Mouse (Mus musculus): ENCODE results near the gene Kirrel3. TPM values are rescaled to one million over a fixed set of nuclear protein-coding genes. Genes with fewer than 3 reads are reported as not detected.

The Kirrel3 gene
- polyA plus RNA-seq, 1 experiment from 2014 or later: 11.4 TPM

GRCm38 (mm10) chr9:34954212-34954611 lies 468.5 kb downstream of the Kirrel3 start:
- no peak overlapping the region for H3K9ac ChIP-seq
- H3K36me3 ChIP-seq (replicated peaks): no peaks in the 10 kb centered on the region
- H3K9me3 ChIP-seq: no peaks in the 10 kb centered on the region
- H3K27me3 ChIP-seq: peaks cover 18% of the 10 kb centered on the region; the same call in 1 of the 2 replicates
- WGBS: 58% methylated on average over 5 of the region's 5 CpGs
- H3K4me2 ChIP-seq: no peak overlapping the region
- peak; percentile 45; the same call in 1 of the 2 replicates for ATAC-seq (ENCODE audit: low FRiP score)
- H3K4me3 ChIP-seq (replicated peaks): no peak overlapping the region
- peaks cover 5% of the 10 kb centered on the region; the same call in 1 of the 2 replicates for H3K4me1 ChIP-seq
- no peak overlapping the region for H3K27ac ChIP-seq

- Histone ChIP-seq H3K4me2 (no peak overlapping the region), H3K4me1 (peaks cover 5% of the 10 kb centered on the region; the same call in 1 of the 2 replicates), H3K9ac (no peak overlapping the region), H3K27me3 (peaks cover 31% of the 10 kb centered on the region), H3K36me3 (replicated peaks) (no peaks in the 10 kb centered on the region), H3K27ac (no peak overlapping the region), H3K9me3 (no peaks in the 10 kb centered on the region), H3K4me3 (replicated peaks) (no peak overlapping the region)
- ATAC-seq (ENCODE audit: low FRiP score): no peak
- 78% methylated on average over 3 of the region's 3 CpGs for WGBS
Observed at GRCm38 (mm10) chr9:34956512-34956911, 470.8 kb downstream of the Kirrel3 start.

GRCm38 (mm10) chr9:34957691-34958090 lies 472.0 kb downstream of the Kirrel3 start:
- no peak overlapping the region for H3K9ac ChIP-seq
- peaks cover 3% of the 10 kb centered on the region; the same call in 1 of the 2 replicates for H3K4me1 ChIP-seq
- H3K9me3 ChIP-seq: no peaks in the 10 kb centered on the region
- no peak overlapping the region for H3K4me3 ChIP-seq (replicated peaks)
- no peak overlapping the region for H3K4me2 ChIP-seq
- no peak for ATAC-seq (ENCODE audit: low FRiP score)
- WGBS: 78% methylated on average over 6 of the region's 6 CpGs
- no peaks in the 10 kb centered on the region for H3K36me3 ChIP-seq (replicated peaks)
- H3K27me3 ChIP-seq: peaks cover 35% of the 10 kb centered on the region
- no peak overlapping the region for H3K27ac ChIP-seq

DNA sequence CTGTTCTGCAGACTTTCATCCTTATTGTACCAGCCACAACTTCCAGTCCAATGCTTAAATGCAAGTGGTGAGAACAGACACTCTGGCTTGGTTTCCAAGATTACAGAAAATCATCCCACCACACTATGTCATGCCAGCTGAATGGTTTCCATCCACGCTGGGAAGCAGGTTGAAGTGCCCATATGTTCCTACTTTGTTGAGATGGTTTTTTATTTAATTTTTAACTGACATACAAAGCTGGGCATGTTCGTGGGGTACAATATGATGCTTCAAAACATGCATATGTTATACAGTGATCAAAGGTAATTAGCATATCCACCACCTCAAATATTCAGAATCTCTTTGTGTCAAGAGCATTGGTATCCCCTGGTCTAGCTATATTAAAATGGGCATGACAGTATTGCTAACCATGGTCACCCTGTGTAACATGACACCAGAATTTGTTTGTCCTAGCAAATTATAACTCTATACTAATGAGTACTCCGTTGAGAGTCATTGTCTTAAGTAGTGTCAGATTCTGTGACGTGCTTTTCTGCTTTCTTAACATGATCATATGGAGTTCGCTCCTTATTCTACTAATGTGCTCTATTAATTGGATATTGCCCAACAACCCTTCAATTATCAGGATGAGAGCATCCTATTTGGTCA lies 472.6 kb downstream of the Kirrel3 start:
- H3K9me3 ChIP-seq: no peaks in the 10 kb centered on the region
- H3K9ac ChIP-seq: no peak overlapping the region
- peaks cover 41% of the 10 kb centered on the region for H3K27me3 ChIP-seq
- WGBS: 74% methylated on average over 5 of the region's 5 CpGs
- no peaks in the 10 kb centered on the region for H3K36me3 ChIP-seq (replicated peaks)
- H3K4me1 ChIP-seq: no peaks in the 10 kb centered on the region; the same call in 1 of the 2 replicates
- ATAC-seq (ENCODE audit: low FRiP score): no peak
- H3K27ac ChIP-seq: no peak overlapping the region
- no peak overlapping the region for H3K4me2 ChIP-seq
- H3K4me3 ChIP-seq (replicated peaks): no peak overlapping the region

DNA sequence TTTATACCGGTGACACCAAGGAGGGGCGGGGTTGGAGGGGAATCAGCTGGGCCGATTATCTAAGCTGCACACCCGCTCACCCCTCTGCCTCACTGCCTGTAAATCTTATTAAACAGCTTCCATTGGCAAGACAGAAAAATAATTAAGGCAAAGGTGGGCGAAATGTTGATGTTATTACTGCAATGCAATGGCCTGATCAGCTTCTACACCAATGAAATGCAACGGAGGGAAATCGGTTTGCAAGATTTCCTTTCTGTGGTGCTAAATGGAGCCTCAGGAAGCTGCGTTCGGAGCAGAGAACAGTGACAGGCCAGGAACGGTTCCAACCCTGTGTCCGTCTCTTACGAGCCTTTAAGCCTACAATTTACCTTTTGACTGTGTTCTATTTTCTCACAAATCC lies 475.0 kb downstream of the Kirrel3 start:
- H3K27ac ChIP-seq: no peak overlapping the region
- no peak overlapping the region for H3K4me3 ChIP-seq (replicated peaks)
- peaks cover 45% of the 10 kb centered on the region for H3K27me3 ChIP-seq
- no peak for ATAC-seq (ENCODE audit: low FRiP score)
- no peaks in the 10 kb centered on the region for H3K9me3 ChIP-seq
- H3K4me2 ChIP-seq: no peak overlapping the region
- peaks cover 21% of the 10 kb centered on the region for H3K4me1 ChIP-seq
- no peaks in the 10 kb centered on the region for H3K36me3 ChIP-seq (replicated peaks)
- WGBS: 73% methylated on average over 12 of the region's 12 CpGs
- H3K9ac ChIP-seq: no peak overlapping the region

DNA sequence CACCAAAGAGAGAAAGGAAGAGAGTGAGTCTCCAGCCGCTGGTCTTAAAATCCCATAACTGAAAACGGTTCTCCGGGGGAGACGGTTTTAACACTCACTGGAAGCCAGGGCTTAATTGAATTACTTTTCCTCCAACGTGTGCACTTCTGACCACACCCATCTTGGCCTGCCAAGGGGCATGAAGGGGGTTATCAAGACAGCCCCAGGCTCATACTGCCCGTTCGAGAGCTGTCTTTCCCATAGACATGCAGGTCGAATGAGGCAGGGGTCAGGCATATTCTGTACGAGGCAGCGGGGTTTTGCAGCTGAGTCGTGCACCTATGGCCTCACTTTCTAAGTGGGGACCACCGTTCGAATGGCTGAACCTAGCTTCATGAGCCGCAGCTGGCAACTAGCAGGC lies 475.5 kb downstream of the Kirrel3 start:
- no peak overlapping the region for H3K27ac ChIP-seq
- no peaks in the 10 kb centered on the region for H3K36me3 ChIP-seq (replicated peaks)
- 73% methylated on average over 14 of the region's 14 CpGs for WGBS
- H3K9me3 ChIP-seq: no peaks in the 10 kb centered on the region
- peaks cover 21% of the 10 kb centered on the region for H3K4me1 ChIP-seq
- H3K4me3 ChIP-seq (replicated peaks): no peak overlapping the region
- H3K4me2 ChIP-seq: no peak overlapping the region
- ATAC-seq (ENCODE audit: low FRiP score): no peak
- peaks cover 49% of the 10 kb centered on the region for H3K27me3 ChIP-seq
- no peak overlapping the region for H3K9ac ChIP-seq

GRCm38 (mm10) chr9:34962251-34962650 lies 476.6 kb downstream of the Kirrel3 start:
- Histone ChIP-seq H3K36me3 (replicated peaks) (no peaks in the 10 kb centered on the region), H3K27me3 (peaks cover 54% of the 10 kb centered on the region), H3K9me3 (no peaks in the 10 kb centered on the region), H3K9ac (no peak overlapping the region), H3K27ac (no peak overlapping the region), H3K4me2 (no peak overlapping the region), H3K4me3 (replicated peaks) (no peak overlapping the region), H3K4me1 (peaks cover 21% of the 10 kb centered on the region)
- no peak for ATAC-seq (ENCODE audit: low FRiP score)
- 96% methylated on average over 4 of the region's 4 CpGs for WGBS

DNA sequence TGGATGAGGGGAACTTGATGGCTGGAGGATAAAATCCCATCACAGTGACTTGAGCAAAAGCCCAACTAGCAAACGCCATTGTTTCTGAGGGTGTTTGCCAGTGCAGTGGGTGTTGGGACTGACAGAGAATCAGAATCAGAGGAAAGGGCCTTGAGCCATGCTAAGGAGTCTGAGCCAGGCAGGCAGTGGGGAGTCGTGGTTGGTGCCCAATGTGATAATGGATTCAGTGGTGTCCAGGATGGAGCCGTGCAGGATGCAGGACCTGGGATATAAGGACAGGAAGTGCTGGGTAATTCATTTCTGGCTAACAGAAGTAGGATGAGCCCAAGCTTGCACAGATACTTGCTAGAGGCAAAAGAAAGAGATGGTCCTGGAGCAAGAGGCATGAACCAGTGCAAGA lies 477.9 kb downstream of the Kirrel3 start:
- Histone ChIP-seq H3K27me3 (peaks cover 66% of the 10 kb centered on the region), H3K4me3 (replicated peaks) (no peak overlapping the region), H3K4me1 (peaks cover 21% of the 10 kb centered on the region), H3K9ac (no peak overlapping the region), H3K36me3 (replicated peaks) (no peaks in the 10 kb centered on the region), H3K9me3 (no peaks in the 10 kb centered on the region), H3K27ac (0 out of 2 replicates have a peak overlapping the region, but pooled peaks have one; percentile 31), H3K4me2 (no peak overlapping the region)
- no peak for ATAC-seq (ENCODE audit: low FRiP score)
- 80% methylated on average over 3 of the region's 3 CpGs for whole genome bisulfite sequencing

DNA sequence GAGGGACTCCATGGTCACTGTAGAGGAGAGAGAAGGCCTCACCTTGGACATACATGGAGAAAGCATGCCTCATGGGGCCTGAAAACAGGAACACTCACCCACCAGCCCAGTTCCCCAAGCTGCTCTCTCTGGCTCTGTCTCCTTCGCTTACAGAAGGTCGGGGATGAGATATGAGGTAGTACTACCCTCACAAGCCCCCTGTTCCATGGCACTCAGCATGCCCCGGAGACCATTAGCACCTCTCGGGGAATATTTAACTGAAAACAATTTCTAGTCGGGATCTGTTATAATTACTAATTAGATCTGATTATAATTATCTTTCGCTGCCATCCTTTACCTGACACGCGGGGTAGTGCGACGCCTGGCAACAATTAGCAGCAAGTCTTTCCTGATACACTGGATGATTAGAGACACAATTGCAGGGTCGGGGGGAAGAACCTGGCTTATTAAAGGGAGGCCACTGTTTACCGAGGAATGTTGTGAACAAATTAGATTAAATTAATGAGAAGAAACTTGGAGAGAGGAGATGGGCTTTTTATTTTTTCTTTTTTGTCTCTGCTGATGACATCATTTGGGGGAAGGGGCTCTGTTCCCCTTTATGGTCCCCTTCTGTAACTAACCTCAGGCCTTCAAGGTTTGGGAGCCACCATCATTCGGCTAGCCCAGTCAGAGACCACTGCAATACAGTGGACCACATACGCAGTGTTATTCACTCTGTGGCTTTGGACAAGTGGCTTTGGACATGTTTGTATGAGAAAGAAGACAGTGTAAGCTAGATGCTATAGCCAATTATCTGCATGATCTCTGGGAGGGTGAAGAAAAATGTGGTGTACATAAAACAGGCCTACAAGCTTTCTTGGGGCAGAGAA lies 478.7 kb downstream of the Kirrel3 start:
- Histone ChIP-seq H3K9ac (no peak overlapping the region), H3K27ac (peak overlapping the region; percentile 71), H3K36me3 (replicated peaks) (no peaks in the 10 kb centered on the region), H3K4me1 (peaks cover 21% of the 10 kb centered on the region), H3K4me2 (peak overlapping the region; percentile 4), H3K27me3 (peaks cover 71% of the 10 kb centered on the region), H3K4me3 (replicated peaks) (no peak overlapping the region), H3K9me3 (no peaks in the 10 kb centered on the region)
- ATAC-seq (ENCODE audit: low FRiP score): peak; percentile 52
- WGBS: 32% methylated on average over 14 of the region's 14 CpGs

- Histone ChIP-seq H3K4me3 (replicated peaks) (no peak overlapping the region), H3K4me1 (peaks cover 21% of the 10 kb centered on the region), H3K4me2 (peak overlapping the region; percentile 4), H3K27me3 (peaks cover 70% of the 10 kb centered on the region), H3K9ac (no peak overlapping the region), H3K9me3 (no peaks in the 10 kb centered on the region), H3K36me3 (replicated peaks) (no peaks in the 10 kb centered on the region), H3K27ac (peak overlapping the region; percentile 71)
- WGBS: 2% methylated on average over 4 of the region's 4 CpGs
- ATAC-seq (ENCODE audit: low FRiP score): peak; percentile 90
Observed at GRCm38 (mm10) chr9:34965041-34965415, 479.3 kb downstream of the Kirrel3 start.

GRCm38 (mm10) chr9:34967772-34968171 lies 482.1 kb downstream of the Kirrel3 start:
- WGBS: 81% methylated on average over 6 of the region's 6 CpGs
- H3K9ac ChIP-seq: no peak overlapping the region
- peaks cover 21% of the 10 kb centered on the region for H3K4me1 ChIP-seq
- H3K4me3 ChIP-seq (replicated peaks): no peak overlapping the region
- no peak for ATAC-seq (ENCODE audit: low FRiP score)
- no peaks in the 10 kb centered on the region for H3K36me3 ChIP-seq (replicated peaks)
- no peaks in the 10 kb centered on the region for H3K9me3 ChIP-seq
- H3K27me3 ChIP-seq: peaks cover 65% of the 10 kb centered on the region
- no peak overlapping the region for H3K4me2 ChIP-seq
- H3K27ac ChIP-seq: no peak overlapping the region

DNA sequence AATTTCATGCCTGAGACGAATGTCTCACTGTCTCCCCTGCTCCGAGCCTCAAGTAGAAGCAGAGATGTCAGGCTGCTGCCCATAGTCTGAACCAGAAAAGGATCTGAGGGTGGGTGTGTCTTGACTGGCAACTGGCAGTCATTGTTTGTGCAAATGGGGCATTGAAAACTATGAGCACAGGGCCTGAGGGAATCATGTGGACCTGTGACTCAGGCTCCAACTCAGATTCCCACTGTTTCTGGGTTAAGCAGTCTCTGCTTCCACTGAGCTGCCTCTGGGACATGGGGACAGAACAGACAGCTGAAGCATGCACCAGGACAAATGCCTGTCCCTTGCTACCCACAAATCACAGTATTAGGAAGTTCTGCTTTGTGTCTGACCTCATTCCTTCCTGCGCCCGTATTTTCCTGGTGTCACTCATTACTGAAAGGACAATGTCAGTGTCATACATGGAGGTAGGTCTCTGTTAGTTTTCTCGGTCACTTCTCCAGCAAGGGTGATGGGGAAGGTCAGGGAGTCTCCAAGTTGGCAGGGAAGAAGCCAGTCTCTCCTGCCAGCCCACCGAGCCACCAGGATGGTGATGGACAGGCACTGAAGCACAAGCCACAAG lies 484.3 kb downstream of the Kirrel3 start:
- peaks cover 53% of the 10 kb centered on the region for H3K27me3 ChIP-seq
- no peak overlapping the region for H3K9ac ChIP-seq
- ATAC-seq (ENCODE audit: low FRiP score): no peak
- no peaks in the 10 kb centered on the region for H3K9me3 ChIP-seq
- no peaks in the 10 kb centered on the region for H3K36me3 ChIP-seq (replicated peaks)
- no peak overlapping the region for H3K4me3 ChIP-seq (replicated peaks)
- H3K4me2 ChIP-seq: no peak overlapping the region
- H3K27ac ChIP-seq: no peak overlapping the region
- WGBS: 55% methylated on average over 6 of the region's 6 CpGs
- peaks cover 6% of the 10 kb centered on the region for H3K4me1 ChIP-seq
